ENCODE assay signal across 18 mouse cellular contexts in genomic region chr12:76310007-76310406, GRCm38 (mm10). TPM values are rescaled to one million over a fixed set of nuclear protein-coding genes. Genes with fewer than 3 reads are reported as not detected.
DNase-seq lines count a peak whose midpoint lies in the region; ATAC-seq and TF ChIP-seq lines count a peak whose summit lies in the region.
"Had no signal": no experiment of that assay in that cellular context is flagged by ENCODE, and none has a peak within 500 bp of the region (broad histone marks: within the 10 kb centered on the region; RNA-seq: fewer than 3 reads in every experiment).

No protein-coding gene starts in this region.

- no peak for ATAC-seq in liver, embryonic 11.5 days (replicated peaks; ENCODE audit: low FRiP score)
- ATAC-seq: forebrain, embryonic 13.5 days had no signal

- WGBS in liver, embryonic 11.5 days: 51% methylated on average over 6 of the region's 6 CpGs
- WGBS in limb, embryonic 10.5 days: 82% methylated on average over 6 of the region's 6 CpGs

- no peaks in the 10 kb centered on the region for H3K27me3 ChIP-seq in liver, embryonic 11.5 days (replicated peaks; ENCODE audit: control insufficient read depth, insufficient read depth, low read length)
- no peaks in the 10 kb centered on the region for H3K27me3 ChIP-seq in limb, embryonic 10.5 days (ENCODE audit: low read depth, poor library complexity, severe bottlenecking)
- H3K27me3 ChIP-seq: forebrain, embryonic 13.5 days; heart, embryonic 13.5 days; limb, embryonic 12.5 days had no signal

- TF ChIP-seq POLR2A in bone marrow macrophage, adult 2 months (IDR thresholded peaks at IDR 0.05; ENCODE audit: borderline replicate concordance, low read depth, low read length): no peak

- peak overlapping the region; percentile 39; the same call in 1 of the 2 replicates for H3K27ac ChIP-seq in liver, embryonic 11.5 days (ENCODE audit: low read depth, low read length)
- H3K27ac ChIP-seq in bone marrow macrophage, adult 2 months (ENCODE audit: insufficient read depth, low read depth, low read length): 0 out of 2 replicates have a peak overlapping the region, but pooled peaks have one; percentile 15
- 0 out of 2 replicates have a peak overlapping the region, but pooled peaks have one; percentile 8 for H3K27ac ChIP-seq in limb, embryonic 10.5 days
- H3K27ac ChIP-seq: forebrain, embryonic 13.5 days; heart, embryonic 13.5 days; left cerebral cortex, adult 2 months; limb, embryonic 12.5 days had no signal

- peaks cover 5% of the 10 kb centered on the region; the same call in 1 of the 2 replicates for H3K4me1 ChIP-seq in liver, embryonic 11.5 days (replicated peaks; ENCODE audit: control insufficient read depth, insufficient read depth, low read length)
- H3K4me1 ChIP-seq in bone marrow macrophage, adult 2 months (ENCODE audit: control insufficient read depth, insufficient read depth, low read length): peaks cover 41% of the 10 kb centered on the region
- H3K4me1 ChIP-seq in limb, embryonic 10.5 days: peaks cover 28% of the 10 kb centered on the region

- peaks cover 39% of the 10 kb centered on the region for H3K36me3 ChIP-seq in liver, embryonic 11.5 days (ENCODE audit: control insufficient read depth, insufficient read depth, low read length)
- peaks cover 84% of the 10 kb centered on the region for H3K36me3 ChIP-seq in limb, embryonic 10.5 days

- H3K9me3 ChIP-seq in liver, embryonic 11.5 days (ENCODE audit: control insufficient read depth, low read length): no peaks in the 10 kb centered on the region
- H3K9me3 ChIP-seq in limb, embryonic 10.5 days (replicated peaks): no peaks in the 10 kb centered on the region
- H3K9me3 ChIP-seq: forebrain, embryonic 13.5 days; heart, embryonic 13.5 days; hindbrain, embryonic 10.5 days; limb, embryonic 12.5 days had no signal

- TF ChIP-seq CTCF in bone marrow macrophage, adult 2 months (IDR thresholded peaks at IDR 0.05; ENCODE audit: low read depth, low read length): no peak

- H3K9ac ChIP-seq in liver, embryonic 11.5 days (ENCODE audit: low read depth, low read length): no peak overlapping the region
- H3K9ac ChIP-seq: forebrain, embryonic 13.5 days; heart, embryonic 13.5 days; limb, embryonic 12.5 days had no signal

- no peak overlapping the region for H3K4me2 ChIP-seq in liver, embryonic 11.5 days
- H3K4me2 ChIP-seq: forebrain, embryonic 13.5 days; heart, embryonic 13.5 days; limb, embryonic 12.5 days had no signal

- DNase-seq in liver, embryonic 11.5 days (ENCODE audit: low spot score): no peak
- no peak for DNase-seq in liver
- no peak for DNase-seq in limb, embryonic 10.5 days (ENCODE audit: low spot score)
- peak; percentile 36 for DNase-seq in lung, postnatal 10 days
- no peak for DNase-seq in urinary bladder, postnatal 10 days (ENCODE audit: low spot score)
- DNase-seq in kidney, adult 11 months: no peak
- DNase-seq: cerebellum, postnatal 10 days; embryo, embryonic 11 days; gastrocnemius, postnatal 25 days; kidney, postnatal 14 days; right cerebral cortex, postnatal 25 days; thymus, postnatal 25 days had no signal

- H3K4me3 ChIP-seq in liver, embryonic 11.5 days (ENCODE audit: low read depth, low read length): no peak overlapping the region
- no peak overlapping the region for H3K4me3 ChIP-seq in bone marrow macrophage, adult 2 months (ENCODE audit: insufficient read depth, low read length)
- H3K4me3 ChIP-seq in limb, embryonic 10.5 days: no peak overlapping the region
- H3K4me3 ChIP-seq: forebrain, embryonic 13.5 days; heart, embryonic 13.5 days; hindbrain, embryonic 10.5 days; left cerebral cortex, adult 2 months; limb, embryonic 12.5 days had no signal

RNA-seq across cellular contexts. Expression of gene Akap5, which starts 14.7 kb away (rescaled TPM):
- 2.4 and 2.8 TPM in 2 replicates for polyA plus RNA-seq in liver, embryonic 11.5 days (2014; fragmentation: Nextera tagmentation; extraction: Ambion mirVana)
- not detected in 2 replicates for polyA plus RNA-seq in bone marrow macrophage, adult 2 months (2012; ENCODE audit: insufficient read depth, insufficient read length, missing spikeins)
- 1.2 and 1.9 TPM in 2 replicates for polyA plus RNA-seq in limb, embryonic 10.5 days (2016; fragmentation: Nextera tagmentation; extraction: Ambion mirVana)

RNA-seq across cellular contexts. Expression of gene Mthfd1, which starts 54.9 kb away (rescaled TPM):
- 178 and 218 TPM in 2 replicates for polyA plus RNA-seq in liver, embryonic 11.5 days (2014; fragmentation: Nextera tagmentation; extraction: Ambion mirVana)
- 7.7 and 8.7 TPM in 2 replicates for polyA plus RNA-seq in bone marrow macrophage, adult 2 months (2012; ENCODE audit: insufficient read depth, insufficient read length, missing spikeins)
- polyA plus RNA-seq in limb, embryonic 10.5 days (2016; fragmentation: Nextera tagmentation; extraction: Ambion mirVana): 100 and 121 TPM in 2 replicates

RNA-seq across cellular contexts. Expression of gene Zbtb25, which starts 59.4 kb away (rescaled TPM):
- polyA plus RNA-seq in liver, embryonic 11.5 days (2014; fragmentation: Nextera tagmentation; extraction: Ambion mirVana): 14.3 and 16.6 TPM in 2 replicates
- 8.6 and 9.5 TPM in 2 replicates for polyA plus RNA-seq in bone marrow macrophage, adult 2 months (2012; ENCODE audit: insufficient read depth, insufficient read length, missing spikeins)
- 15.9 and 16.3 TPM in 2 replicates for polyA plus RNA-seq in limb, embryonic 10.5 days (2016; fragmentation: Nextera tagmentation; extraction: Ambion mirVana)

Comparison
In these comparisons a context has a peak if more than half of its experiments do, and no peak if none do; other contexts are left out.
1. RNA of gene Mthfd1, which starts 54.9 kb away (polyA plus RNA-seq): 178 to 218 TPM in liver, embryonic 11.5 days and 100 to 121 TPM in limb, embryonic 10.5 days; 7.7 to 8.7 TPM in bone marrow macrophage, adult 2 months; every median in the first group is over 10 times any median in the second.
2. Peak in every context shown above with its lines, with median percentiles within 50 percentile points of each other: H3K27ac ChIP-seq.